Mouse (Mus musculus): ENCODE measurements around the gene Nsun4. TPM values are rescaled to one million over a fixed set of nuclear protein-coding genes. Genes with fewer than 3 reads are reported as not detected.

Gene Nsun4
- total RNA-seq, 2 experiments from 2014 or later, result 9.0 to 10.8 TPM

DNA sequence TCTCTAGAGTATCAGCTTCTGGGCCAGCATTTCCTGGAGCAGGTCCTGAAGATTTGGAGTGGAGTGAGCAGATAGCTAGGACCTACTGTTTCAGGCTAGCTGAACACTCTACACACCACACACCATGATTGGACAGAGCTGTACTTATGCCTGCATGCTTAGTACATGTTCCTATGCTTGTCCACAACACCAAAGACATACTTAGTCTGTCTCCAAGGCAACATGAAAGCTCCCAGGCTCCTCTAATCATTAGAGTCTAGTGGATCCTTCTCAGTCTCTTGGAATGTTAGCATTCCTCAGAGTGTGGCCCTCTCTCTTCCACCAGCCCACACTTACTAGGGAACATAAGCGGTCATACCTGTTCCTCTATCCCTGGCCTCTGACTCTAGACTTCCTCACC is 66.2 kb downstream of the Nsun4 start:
- DNase-seq (ENCODE audit: low spot score in 2 of 2), result no peak

DNA sequence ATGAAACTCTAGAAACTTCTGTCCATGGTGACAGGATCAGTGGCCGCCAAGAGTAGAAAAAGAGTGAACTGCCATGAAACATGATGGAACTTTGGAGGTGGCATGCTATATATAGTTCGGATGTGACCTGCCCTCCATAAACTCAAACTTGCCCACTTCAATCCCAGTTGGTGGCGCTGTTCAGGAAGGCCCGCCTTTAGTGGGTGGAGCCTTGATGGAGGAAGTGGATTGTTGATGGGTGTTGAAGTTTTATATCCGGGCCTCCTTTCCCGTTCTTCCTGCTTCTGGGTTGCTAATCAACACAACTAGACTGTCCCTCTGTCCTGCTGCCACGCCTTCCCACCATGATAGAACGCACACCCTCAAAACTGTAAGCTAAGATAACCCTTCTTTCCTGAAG is 68.7 kb downstream of the Nsun4 start:
- no peak for DNase-seq (ENCODE audit: low spot score in 2 of 2)

DNA sequence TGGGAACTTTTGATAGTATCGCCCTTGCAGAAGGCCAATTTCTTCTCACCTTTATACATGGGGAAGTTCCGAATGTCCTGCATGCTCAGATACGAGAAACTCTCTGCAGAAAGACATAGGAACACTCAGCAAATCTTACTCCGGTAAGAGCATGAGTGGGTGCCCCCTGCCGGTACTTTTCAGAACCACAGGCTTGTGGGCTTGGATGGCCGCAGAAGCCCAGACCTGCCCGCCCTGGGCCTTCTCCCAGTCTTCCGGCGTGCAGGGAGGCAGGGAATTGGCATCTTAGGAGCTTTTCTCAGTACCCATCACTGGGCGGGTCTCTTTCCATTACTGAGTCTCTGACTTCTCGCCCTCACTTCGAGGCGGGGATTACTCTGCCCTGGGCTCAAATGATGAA is 69.6 kb downstream of the Nsun4 start:
- peak; percentile 75 to 80 for DNase-seq (ENCODE audit: low spot score in 2 of 2)

Other genes with a start within 250 kb of the Nsun4 start
- gene Mob3c, start 225.8 kb downstream of the Nsun4 start, total RNA-seq (2021), result 1 to 10 TPM; 3.9 TPM
- gene Mknk1, start 214.7 kb downstream of the Nsun4 start, total RNA-seq (2021), result 10 to 100 TPM; 42.8 to 46.9 TPM
- gene Kncn, start 169.5 kb downstream of the Nsun4 start, total RNA-seq (2021), result under 1 TPM; 0.26 to 0.55 TPM
- not detected for gene 6430628N08Rik, start 163.2 kb downstream of the Nsun4 start, total RNA-seq (2021)
- gene Dmbx1, start 114.0 kb downstream of the Nsun4 start, total RNA-seq (2021), result under 1 TPM; 0.14 to 0.21 TPM
- gene Faah, start 36.0 kb downstream of the Nsun4 start, total RNA-seq (2021), result 100 to 1,000 TPM; 123 to 126 TPM
- 100 to 1,000 TPM; 428 to 464 TPM for gene Uqcrh, start 21.2 kb upstream of the Nsun4 start, total RNA-seq (2021)
- 10 to 100 TPM; 46.9 to 49.4 TPM for gene Lrrc41, start 21.4 kb upstream of the Nsun4 start, total RNA-seq (2021)
- 1 to 10 TPM; 1.2 TPM for gene Rad54l, start 69.8 kb upstream of the Nsun4 start, total RNA-seq (2021)
- gene Pomgnt1, start 70.0 kb upstream of the Nsun4 start, total RNA-seq (2021), result 10 to 100 TPM; 71.8 to 72.1 TPM
- 10 to 100 TPM; 18.2 to 23.8 TPM for gene Lurap1, start 97.5 kb upstream of the Nsun4 start, total RNA-seq (2021)
- gene Tspan1, start 113.7 kb upstream of the Nsun4 start, total RNA-seq (2021), result not detected
- gene 1700042G07Rik, start 119.5 kb upstream of the Nsun4 start, total RNA-seq (2021), result not detected
- gene Gm49337, start 119.5 kb upstream of the Nsun4 start, total RNA-seq (2021), result 1 to 10 TPM in 1 of 2 experiments, not detected in 1; 1.4 TPM
- gene Pik3r3, start 167.7 kb upstream of the Nsun4 start, total RNA-seq (2021), result 10 to 100 TPM; 53.3 to 56.1 TPM

Measured in layer of hippocampus, postnatal 14 days (tissue).